In genomic region chr10:127164190-127164589, GRCm38 (mm10) we compare ENCODE assay signal across 8 mouse cellular contexts. TPM values are rescaled to one million over a fixed set of nuclear protein-coding genes. Genes with fewer than 3 reads are reported as not detected.
DNase-seq lines count a peak whose midpoint lies in the region; ATAC-seq and TF ChIP-seq lines count a peak whose summit lies in the region.
"Had no signal": no experiment of that assay in that cellular context is flagged by ENCODE, and none has a peak within 500 bp of the region (broad histone marks: within the 10 kb centered on the region; RNA-seq: fewer than 3 reads in every experiment).

No protein-coding gene starts in this region.

- H3K4me3 ChIP-seq in liver, adult 2 months (ENCODE audit: insufficient read depth, low read depth, low read length): no peak overlapping the region
- no peak overlapping the region for H3K4me3 ChIP-seq in forebrain, embryonic 13.5 days
- 0 out of 2 replicates have a peak overlapping the region, but pooled peaks have one; percentile 65 for H3K4me3 ChIP-seq in limb, embryonic 13.5 days
- H3K4me3 ChIP-seq in neural tube, embryonic 13.5 days: peak overlapping the region; percentile 83

- no peak for TF ChIP-seq CTCF in liver, adult 2 months (IDR thresholded peaks at IDR 0.05; ENCODE audit: low read depth, low read length)

- H3K9ac ChIP-seq in liver, adult 2 months (ENCODE audit: low read depth, low read length): no peak overlapping the region
- no peak overlapping the region for H3K9ac ChIP-seq in forebrain, embryonic 13.5 days
- no peak overlapping the region for H3K9ac ChIP-seq in limb, embryonic 13.5 days
- peak overlapping the region; percentile 98 for H3K9ac ChIP-seq in neural tube, embryonic 13.5 days

- H3K4me2 ChIP-seq in forebrain, embryonic 13.5 days: peak overlapping the region; percentile 98; the same call in 1 of the 2 replicates
- peak overlapping the region; percentile 100 for H3K4me2 ChIP-seq in limb, embryonic 13.5 days (replicated peaks)
- peak overlapping the region; percentile 95 for H3K4me2 ChIP-seq in neural tube, embryonic 13.5 days

- no peak for DNase-seq in liver, adult 2 months (ENCODE audit: extremely low read depth, low read depth, low spot score)
- DNase-seq in liver: no peak
- DNase-seq: thymus, postnatal 14 days had no signal

- peaks cover 10% of the 10 kb centered on the region; the same call in 1 of the 2 replicates for H3K79me2 ChIP-seq in liver, adult 2 months (ENCODE audit: control insufficient read depth, insufficient read depth, low read length)

- no peak for TF ChIP-seq POLR2A in liver, adult 2 months (IDR thresholded peaks at IDR 0.05; ENCODE audit: extremely low read depth, insufficient read depth, low read length)

- ATAC-seq in forebrain, embryonic 13.5 days: no peak
- no peak for ATAC-seq in limb, embryonic 13.5 days (ENCODE audit: low FRiP score, low read depth)
- no peak for ATAC-seq in neural tube, embryonic 13.5 days (ENCODE audit: low read depth)
- no peak for ATAC-seq in monocyte, adult 5-6 weeks (replicated peaks; ENCODE audit: insufficient number of reproducible peaks, low FRiP score, low TSS enrichment, poor library complexity, severe bottlenecking)
- ATAC-seq in erythroblast, adult 5-6 weeks (replicated peaks; ENCODE audit: low FRiP score, poor library complexity, severe bottlenecking): no peak

- peak overlapping the region; percentile 98 for H3K27ac ChIP-seq in liver, adult 2 months (replicated peaks; ENCODE audit: insufficient read depth, low read depth, low read length)
- no peak overlapping the region for H3K27ac ChIP-seq in forebrain, embryonic 13.5 days
- H3K27ac ChIP-seq in limb, embryonic 13.5 days: no peak overlapping the region
- H3K27ac ChIP-seq in neural tube, embryonic 13.5 days (replicated peaks): peak overlapping the region; percentile 91; the same call in 1 of the 2 replicates

- no peaks in the 10 kb centered on the region for H3K27me3 ChIP-seq in liver, adult 2 months (ENCODE audit: control insufficient read depth, insufficient read depth, low read length)
- peaks cover 43% of the 10 kb centered on the region for H3K27me3 ChIP-seq in forebrain, embryonic 13.5 days
- H3K27me3 ChIP-seq in limb, embryonic 13.5 days: peaks cover 66% of the 10 kb centered on the region
- peaks cover 40% of the 10 kb centered on the region for H3K27me3 ChIP-seq in neural tube, embryonic 13.5 days

- 0 out of 2 replicates have a peak, but pooled peaks cover 2% of the 10 kb centered on the region for H3K36me3 ChIP-seq in liver, adult 2 months (ENCODE audit: control insufficient read depth, insufficient read depth, low read length)
- H3K36me3 ChIP-seq in forebrain, embryonic 13.5 days (ENCODE audit: poor library complexity, severe bottlenecking): no peaks in the 10 kb centered on the region
- H3K36me3 ChIP-seq in limb, embryonic 13.5 days: no peaks in the 10 kb centered on the region
- peaks cover 9% of the 10 kb centered on the region for H3K36me3 ChIP-seq in neural tube, embryonic 13.5 days

- H3K4me1 ChIP-seq in liver, adult 2 months (ENCODE audit: control insufficient read depth, insufficient read depth, low read length): peaks cover 19% of the 10 kb centered on the region
- H3K4me1 ChIP-seq in forebrain, embryonic 13.5 days: peaks cover 14% of the 10 kb centered on the region
- peaks cover 15% of the 10 kb centered on the region for H3K4me1 ChIP-seq in limb, embryonic 13.5 days
- H3K4me1 ChIP-seq in neural tube, embryonic 13.5 days (replicated peaks): peaks cover 31% of the 10 kb centered on the region

- WGBS in liver, adult 2 months: 92% methylated on average over 4 of the region's 4 CpGs
- 94% methylated on average over 4 of the region's 4 CpGs for WGBS in forebrain, embryonic 13.5 days
- WGBS in limb, embryonic 13.5 days: 92% methylated on average over 4 of the region's 4 CpGs
- WGBS in neural tube, embryonic 13.5 days: 95% methylated on average over 4 of the region's 4 CpGs

- H3K9me3 ChIP-seq in forebrain, embryonic 13.5 days (replicated peaks): no peaks in the 10 kb centered on the region
- H3K9me3 ChIP-seq in limb, embryonic 13.5 days: no peaks in the 10 kb centered on the region
- no peaks in the 10 kb centered on the region for H3K9me3 ChIP-seq in neural tube, embryonic 13.5 days

RNA-seq across cellular contexts. Expression of gene B4galnt1, which starts 0.8 kb away (rescaled TPM):
- total RNA-seq in liver, adult 2 months (2014; rRNA removed): 21.9 and 36.3 TPM in 2 replicates
- 85.0 and 89.8 TPM in 2 replicates for polyA plus RNA-seq in liver, adult 2 months (2012; rRNA removed)
- polyA plus RNA-seq in forebrain, embryonic 13.5 days (2015; fragmentation: Nextera tagmentation; extraction: Ambion mirVana): 15.7 and 16.7 TPM in 2 replicates
- polyA plus RNA-seq in limb, embryonic 13.5 days (2015; fragmentation: Nextera tagmentation; extraction: Ambion mirVana): 6.2 and 6.9 TPM in 2 replicates
- 45.0 and 45.1 TPM in 2 replicates for polyA plus RNA-seq in neural tube, embryonic 13.5 days (2015; fragmentation: Nextera tagmentation; extraction: Ambion mirVana)
- 166 to 275 TPM (median 211 TPM) in 3 replicates for total RNA-seq in monocyte, adult 5-6 weeks (2017)
- 33.0 and 34.3 TPM in 2 replicates for total RNA-seq in erythroblast, adult 5-6 weeks (2015; ENCODE audit: low replicate concordance)
- 8.1 and 17.6 TPM in 2 replicates for total RNA-seq in erythroblast, adult 5-6 weeks (2017; ENCODE audit: low replicate concordance)

RNA-seq across cellular contexts. Expression of gene Slc26a10, which starts 16.3 kb away (rescaled TPM):
- 1.3 and 3.1 TPM in 2 replicates for total RNA-seq in liver, adult 2 months (2014; rRNA removed)
- 4.1 and 5.8 TPM in 2 replicates for polyA plus RNA-seq in liver, adult 2 months (2012; rRNA removed)
- polyA plus RNA-seq in forebrain, embryonic 13.5 days (2015; fragmentation: Nextera tagmentation; extraction: Ambion mirVana): 0.93 and 1.1 TPM in 2 replicates
- polyA plus RNA-seq in limb, embryonic 13.5 days (2015; fragmentation: Nextera tagmentation; extraction: Ambion mirVana): 1.4 and 1.6 TPM in 2 replicates
- polyA plus RNA-seq in neural tube, embryonic 13.5 days (2015; fragmentation: Nextera tagmentation; extraction: Ambion mirVana): 0.83 and 0.93 TPM in 2 replicates
- 3.2 to 4.2 TPM (median 3.5 TPM) in 3 replicates for total RNA-seq in monocyte, adult 5-6 weeks (2017)
- total RNA-seq in erythroblast, adult 5-6 weeks (2015; ENCODE audit: low replicate concordance): not detected in 2 replicates
- 0.28 TPM in 1 of 2 replicates, not detected in the other for total RNA-seq in erythroblast, adult 5-6 weeks (2017; ENCODE audit: low replicate concordance)

RNA-seq across cellular contexts. Expression of gene Arhgef25, which starts 25.7 kb away (rescaled TPM):
- 0.83 and 0.87 TPM in 2 replicates for total RNA-seq in liver, adult 2 months (2014; rRNA removed)
- polyA plus RNA-seq in liver, adult 2 months (2012; rRNA removed): 0.91 and 1.4 TPM in 2 replicates
- 24.3 and 25.8 TPM in 2 replicates for polyA plus RNA-seq in forebrain, embryonic 13.5 days (2015; fragmentation: Nextera tagmentation; extraction: Ambion mirVana)
- polyA plus RNA-seq in limb, embryonic 13.5 days (2015; fragmentation: Nextera tagmentation; extraction: Ambion mirVana): 108 and 111 TPM in 2 replicates
- polyA plus RNA-seq in neural tube, embryonic 13.5 days (2015; fragmentation: Nextera tagmentation; extraction: Ambion mirVana): 38.1 and 42.0 TPM in 2 replicates
- total RNA-seq in monocyte, adult 5-6 weeks (2017): 1.9 TPM in 1 of 3 replicates, not detected in the others
- 0.84 and 1.7 TPM in 2 replicates for total RNA-seq in erythroblast, adult 5-6 weeks (2015; ENCODE audit: low replicate concordance)
- 2.2 and 2.7 TPM in 2 replicates for total RNA-seq in erythroblast, adult 5-6 weeks (2017; ENCODE audit: low replicate concordance)

RNA-seq across cellular contexts. Expression of gene Dtx3, which starts 31.3 kb away (rescaled TPM):
- 1.5 and 1.8 TPM in 2 replicates for total RNA-seq in liver, adult 2 months (2014; rRNA removed)
- polyA plus RNA-seq in liver, adult 2 months (2012; rRNA removed): 5.2 and 10.0 TPM in 2 replicates
- polyA plus RNA-seq in forebrain, embryonic 13.5 days (2015; fragmentation: Nextera tagmentation; extraction: Ambion mirVana): 150 and 155 TPM in 2 replicates
- 169 and 173 TPM in 2 replicates for polyA plus RNA-seq in limb, embryonic 13.5 days (2015; fragmentation: Nextera tagmentation; extraction: Ambion mirVana)
- 188 and 221 TPM in 2 replicates for polyA plus RNA-seq in neural tube, embryonic 13.5 days (2015; fragmentation: Nextera tagmentation; extraction: Ambion mirVana)
- 3.8 to 17.3 TPM (median 8.8 TPM) in 3 replicates for total RNA-seq in monocyte, adult 5-6 weeks (2017)
- total RNA-seq in erythroblast, adult 5-6 weeks (2015; ENCODE audit: low replicate concordance): 10.4 and 18.0 TPM in 2 replicates
- 8.4 and 9.4 TPM in 2 replicates for total RNA-seq in erythroblast, adult 5-6 weeks (2017; ENCODE audit: low replicate concordance)

RNA-seq across cellular contexts. Expression of gene Os9, which starts 43.3 kb away (rescaled TPM):
- total RNA-seq in liver, adult 2 months (2014; rRNA removed): 130 TPM in 2 replicates
- polyA plus RNA-seq in liver, adult 2 months (2012; rRNA removed): 128 and 130 TPM in 2 replicates
- polyA plus RNA-seq in forebrain, embryonic 13.5 days (2015; fragmentation: Nextera tagmentation; extraction: Ambion mirVana): 94.8 and 101 TPM in 2 replicates
- 80.8 and 84.9 TPM in 2 replicates for polyA plus RNA-seq in limb, embryonic 13.5 days (2015; fragmentation: Nextera tagmentation; extraction: Ambion mirVana)
- 146 and 151 TPM in 2 replicates for polyA plus RNA-seq in neural tube, embryonic 13.5 days (2015; fragmentation: Nextera tagmentation; extraction: Ambion mirVana)
- 253 to 285 TPM (median 262 TPM) in 3 replicates for total RNA-seq in monocyte, adult 5-6 weeks (2017)
- 15.0 and 17.1 TPM in 2 replicates for total RNA-seq in erythroblast, adult 5-6 weeks (2015; ENCODE audit: low replicate concordance)
- 59.5 and 60.7 TPM in 2 replicates for total RNA-seq in erythroblast, adult 5-6 weeks (2017; ENCODE audit: low replicate concordance)

Comparison
In these comparisons a context has a peak if more than half of its experiments do, and no peak if none do; other contexts are left out.
1. H3K27ac ChIP-seq: peak in liver, adult 2 months (single experiment) and neural tube, embryonic 13.5 days (single experiment); none in forebrain, embryonic 13.5 days (single experiment) and limb, embryonic 13.5 days (single experiment).
2. H3K4me3 ChIP-seq: peak in limb, embryonic 13.5 days (single experiment) and neural tube, embryonic 13.5 days (single experiment); none in liver, adult 2 months (single experiment) and forebrain, embryonic 13.5 days (single experiment).
3. RNA of gene Arhgef25, which starts 25.7 kb away (polyA plus RNA-seq): 108 to 111 TPM in limb, embryonic 13.5 days, 38.1 to 42.0 TPM in neural tube, embryonic 13.5 days and 24.3 to 25.8 TPM in forebrain, embryonic 13.5 days; 0.91 to 1.4 TPM in liver, adult 2 months; every median in the first group is over 10 times any median in the second.
4. Peak in every context shown above with its lines, with median percentiles within 50 percentile points of each other: H3K4me2 ChIP-seq.